Mouse (Mus musculus) layer of hippocampus, postnatal 25 days (tissue): ENCODE measurements around the gene Mphosph9. TPM values are rescaled to one million over a fixed set of nuclear protein-coding genes. Genes with fewer than 3 reads are reported as not detected.

Source experiments
- DNase-seq, 2 experiments: peaks; one replicate each; pipeline ENCODE4 v3.0.0; 2022; ENCODE audit warnings: mixed read lengths in 2 of 2, low spot score in 1 of 2; ENCODE audit errors: extremely low spot score in 1 of 2
- total RNA-seq, 2 experiments: library from RNA; stranded (reverse); gene quantifications; 2 replicates each; pipeline ENCODE4 v1.2.3; 2021

Gene Mphosph9
- total RNA-seq, 2 experiments from 2014 or later, result 13.7 to 22.4 TPM

- DNase-seq, result no peak
Measured at GRCm38 (mm10) chr5:124282854-124283253, 44.9 kb downstream of the Mphosph9 start.

DNA sequence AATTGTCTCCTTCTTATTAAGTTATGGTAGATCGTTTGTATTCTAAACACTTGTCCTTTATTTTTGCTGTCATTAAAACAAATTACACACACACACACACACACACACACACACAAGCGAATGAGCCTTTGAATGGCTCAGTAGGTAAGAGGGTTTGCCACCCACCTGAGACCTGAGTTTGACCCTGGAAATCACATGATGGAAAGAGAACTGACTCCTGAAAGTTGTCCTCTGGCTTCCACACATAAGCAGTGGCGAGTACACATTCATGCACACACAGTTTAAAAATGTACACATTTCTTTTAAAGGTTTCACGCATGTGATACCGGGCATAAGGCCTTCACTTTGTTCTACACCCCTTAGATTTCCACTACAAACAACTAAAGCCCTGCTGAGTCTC is 57.5 kb downstream of the Mphosph9 start:
- no peak for DNase-seq

- DNase-seq, result no peak
Measured at GRCm38 (mm10) chr5:124269661-124270060, 58.1 kb downstream of the Mphosph9 start.

DNA sequence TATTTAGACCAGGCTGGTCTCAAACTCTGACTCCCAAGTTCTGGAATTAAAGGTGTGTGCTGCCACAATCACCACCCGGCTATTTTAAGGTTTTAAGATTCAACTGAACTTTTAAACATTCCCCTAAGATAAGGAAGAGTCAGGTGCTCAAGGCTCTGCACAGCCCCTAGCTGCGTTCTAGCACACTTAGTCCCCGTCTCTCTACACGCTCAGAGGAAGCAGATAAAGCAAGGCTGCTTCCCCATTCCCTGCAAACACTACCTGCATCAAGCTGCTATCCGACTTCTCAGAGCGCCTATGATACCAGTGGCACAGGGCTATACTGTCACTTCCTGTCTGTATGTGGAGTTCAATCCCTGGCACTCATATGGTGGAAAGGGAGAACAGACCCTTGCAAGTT is 60.1 kb downstream of the Mphosph9 start:
- no peak for DNase-seq

DNA sequence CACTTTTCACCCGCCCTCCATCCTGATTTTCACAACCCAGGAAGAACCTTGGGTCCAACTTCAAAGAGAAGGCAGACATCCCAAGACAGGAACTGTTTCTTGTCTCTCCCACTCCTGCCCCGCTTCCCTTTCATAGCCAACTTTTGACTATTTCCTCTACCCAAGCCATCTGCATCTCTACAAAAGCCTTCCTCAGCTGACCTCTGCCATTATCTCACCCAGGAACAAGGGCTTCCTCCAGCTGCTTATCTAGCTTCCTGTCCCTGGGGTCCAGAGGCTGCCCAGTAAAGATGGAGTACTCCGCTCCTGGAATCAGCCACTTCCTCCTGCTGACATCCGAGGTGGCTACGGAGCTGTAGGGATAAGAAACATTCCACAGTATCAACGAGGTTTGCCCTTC is 61.0 kb downstream of the Mphosph9 start:
- DNase-seq, result no peak

DNA sequence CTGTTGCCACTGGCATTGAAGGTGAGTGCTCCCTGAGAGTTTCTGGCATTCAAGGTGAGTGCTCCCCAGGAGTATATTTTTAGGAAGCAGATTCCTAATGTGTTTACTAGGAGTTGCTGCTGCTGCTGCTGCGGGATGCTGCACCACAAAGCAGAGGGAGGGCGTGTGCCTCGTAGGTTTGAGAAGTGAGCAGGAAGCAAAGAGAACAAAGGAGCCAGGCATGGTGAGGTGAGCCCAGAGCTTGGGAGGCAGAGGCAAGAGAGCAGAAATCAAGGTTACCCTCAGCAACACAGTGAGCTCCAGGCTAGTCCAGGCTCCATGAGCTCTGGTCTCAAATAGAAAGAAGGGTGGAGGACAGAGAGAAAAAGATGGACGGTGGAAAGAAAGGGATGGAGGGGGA is 64.5 kb downstream of the Mphosph9 start:
- DNase-seq, result no peak

DNA sequence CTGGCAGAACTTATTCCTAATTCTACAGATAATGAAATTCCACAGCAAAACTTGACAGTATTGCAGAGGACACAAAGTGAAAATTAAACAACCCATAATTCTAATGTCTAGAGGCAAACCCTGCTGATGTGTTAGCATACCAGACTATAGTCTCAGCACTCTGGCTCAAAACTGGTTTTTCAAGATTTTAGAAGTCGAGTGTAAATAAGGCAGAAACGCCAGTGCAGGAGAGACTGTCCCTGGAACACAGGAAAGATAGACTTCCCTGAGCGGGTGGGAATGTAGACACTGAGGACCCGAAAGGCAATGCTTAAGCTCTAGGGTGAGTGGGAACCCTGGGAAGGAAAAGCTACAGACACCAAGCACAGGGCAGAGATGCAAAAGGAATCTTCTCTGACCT is 65.7 kb downstream of the Mphosph9 start:
- DNase-seq, result no peak

DNA sequence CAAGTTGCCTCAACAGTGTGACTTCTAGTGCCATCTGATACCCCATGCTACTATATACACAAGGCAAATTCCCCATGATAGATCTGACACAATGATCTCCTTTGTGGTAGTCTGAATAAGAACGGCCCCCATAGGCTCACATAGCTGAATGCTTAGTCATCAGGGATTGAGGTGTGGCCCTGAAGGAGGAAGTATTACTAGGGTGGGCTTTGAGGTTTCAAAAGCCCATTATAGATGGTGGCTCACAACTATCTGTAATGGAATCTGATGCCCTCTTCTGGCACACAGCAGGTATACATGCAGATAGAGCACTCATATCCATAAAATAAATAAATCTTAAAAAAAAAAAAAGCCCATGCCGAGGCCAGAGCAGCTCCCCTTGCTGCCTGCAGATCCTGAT is 68.6 kb downstream of the Mphosph9 start:
- no peak for DNase-seq

DNA sequence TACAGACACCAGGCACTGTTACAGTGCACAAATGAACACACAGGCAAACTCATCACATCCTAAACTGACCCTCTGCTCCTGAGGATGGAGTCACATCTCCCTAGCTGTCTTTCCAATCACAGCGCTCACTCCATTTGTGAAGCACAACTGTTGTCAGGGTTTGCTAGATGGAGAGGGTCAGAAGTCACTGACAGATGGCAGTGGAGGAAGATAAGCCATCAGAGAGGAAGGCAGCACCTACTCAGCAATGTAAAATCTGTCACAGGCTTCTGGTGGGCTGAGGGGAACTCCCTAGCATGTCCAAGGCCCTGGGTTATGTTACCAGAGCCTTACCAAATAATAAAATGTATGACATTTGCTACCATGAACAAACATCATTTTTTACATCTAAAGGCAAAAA is 69.7 kb downstream of the Mphosph9 start:
- DNase-seq, result no peak

DNA sequence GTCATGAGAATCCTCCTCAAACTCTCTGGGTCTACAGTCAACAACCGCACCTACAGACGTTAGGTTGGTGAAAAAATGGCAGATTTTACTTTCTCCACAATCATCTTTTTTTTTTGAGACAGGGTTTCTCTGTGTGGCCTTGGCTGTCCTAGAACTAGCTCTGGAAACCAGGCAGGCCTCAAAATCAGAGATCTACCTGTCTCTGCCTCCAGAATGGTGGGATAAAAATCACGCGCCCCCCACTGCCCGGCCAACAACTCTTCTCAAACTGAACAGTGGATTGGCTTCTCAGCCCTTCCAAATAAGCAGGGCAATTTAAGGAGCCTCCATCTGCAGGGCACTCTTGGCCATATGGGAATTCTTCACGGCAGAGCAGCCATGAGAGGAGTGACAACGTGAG is 72.6 kb downstream of the Mphosph9 start:
- no peak for DNase-seq

DNA sequence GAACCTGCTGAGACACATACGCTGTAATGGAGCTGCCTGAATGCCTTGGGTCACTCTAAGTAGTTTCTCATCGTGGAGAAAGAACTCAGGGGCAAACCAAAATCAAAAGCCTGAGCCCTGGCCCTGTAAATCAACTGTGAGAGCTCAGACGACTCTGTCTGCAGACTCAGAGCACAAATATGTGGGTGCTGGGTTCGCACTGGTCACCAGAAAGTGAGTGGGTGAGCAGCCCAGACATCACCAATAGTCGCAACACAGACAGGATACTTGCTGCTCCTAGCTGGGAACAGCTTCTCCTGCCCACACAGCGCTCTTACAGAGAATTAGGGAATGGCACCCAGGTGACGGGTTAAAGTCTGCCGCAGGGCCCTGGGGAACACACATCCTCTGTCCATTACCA is 74.2 kb downstream of the Mphosph9 start:
- no peak for DNase-seq

DNA sequence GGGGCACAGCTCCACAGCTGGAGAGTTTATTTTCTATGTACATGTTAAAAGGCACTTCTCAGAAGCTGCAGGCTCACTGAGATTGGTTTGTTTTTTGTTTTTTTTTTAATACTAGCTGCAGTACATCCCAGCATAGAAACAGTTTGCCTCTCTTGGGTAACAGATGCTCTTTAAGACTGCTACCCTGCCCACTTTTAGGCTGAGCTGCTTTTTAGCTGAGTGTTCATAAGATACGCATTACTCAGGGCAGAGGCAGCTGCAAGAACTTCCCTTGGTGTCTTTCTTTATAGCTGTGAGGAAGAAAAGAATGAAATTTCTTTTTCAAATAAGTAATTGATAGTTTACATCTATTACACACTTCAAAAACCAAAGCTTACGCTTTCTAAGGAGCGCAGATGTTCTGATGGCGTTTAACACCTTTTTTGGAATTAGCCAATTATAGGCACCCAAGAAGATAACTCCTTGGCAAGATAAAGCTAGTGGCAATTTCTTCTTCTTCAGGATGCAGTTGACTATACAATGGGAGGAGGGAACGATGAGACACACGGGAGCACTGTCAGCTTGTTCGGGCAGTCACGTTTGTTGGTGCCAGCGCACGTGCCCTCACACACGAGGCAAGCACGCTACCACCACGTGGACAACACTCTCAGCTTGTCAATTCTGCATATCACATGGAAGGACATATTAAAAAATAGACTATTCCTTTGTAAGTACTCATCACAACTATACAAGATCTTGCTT is 75.0 kb downstream of the Mphosph9 start:
- no peak for DNase-seq

- no peak for DNase-seq
Measured at GRCm38 (mm10) chr5:124251070-124251469, 76.7 kb downstream of the Mphosph9 start.

DNA sequence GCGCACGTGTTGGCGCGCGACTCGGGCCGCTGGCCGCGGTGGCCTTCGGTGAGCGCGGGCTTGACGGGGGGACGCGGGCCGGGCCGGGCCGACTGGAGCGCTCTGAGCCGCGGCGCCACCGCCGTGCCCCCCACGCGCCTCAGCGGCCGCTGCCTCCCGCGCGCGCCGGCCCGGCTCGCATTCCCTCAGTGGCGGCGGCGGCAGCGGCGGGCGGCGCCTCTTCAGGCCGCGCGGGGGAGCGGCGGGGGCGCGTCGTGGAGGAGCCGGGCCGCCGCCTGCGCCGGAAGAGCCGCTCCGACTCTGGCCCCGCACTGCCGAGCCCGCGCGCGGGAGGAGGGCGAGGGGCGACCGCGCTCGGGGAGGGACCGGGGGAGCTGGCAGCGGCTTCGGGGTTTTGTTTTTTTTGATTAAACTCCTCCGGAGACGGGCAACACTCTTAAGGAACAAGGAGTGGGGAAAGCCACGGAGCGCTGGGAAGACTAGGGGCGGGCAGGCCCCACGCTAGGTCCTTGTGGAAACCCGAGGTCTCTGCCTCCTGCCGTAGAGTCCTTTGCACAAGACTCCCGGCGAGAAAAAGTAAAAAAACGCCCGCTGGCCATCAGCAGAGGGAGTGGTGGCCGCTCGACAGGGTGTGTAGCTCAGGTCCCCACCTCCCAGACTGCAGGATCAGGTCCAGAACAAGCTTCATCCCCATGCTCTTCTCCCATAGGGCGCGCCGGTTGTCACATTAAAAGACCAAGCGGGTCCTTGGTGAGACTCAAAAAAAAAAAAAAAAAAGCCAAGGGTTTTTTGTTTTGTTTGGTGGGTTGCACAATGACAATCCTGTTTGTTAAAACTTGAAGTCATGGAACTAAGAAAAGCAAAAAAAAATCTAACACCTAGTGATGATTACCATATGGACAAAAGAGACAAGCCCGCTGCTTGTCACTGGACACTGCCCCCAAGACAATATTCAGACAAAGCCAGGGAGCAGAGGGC is 77.9 kb downstream of the Mphosph9 start, which contains the start of gene Pitpnm2:
Pitpnm2 (minus strand) TSS at position 147 of the 978 bp plus-strand sequence.
- no peak for DNase-seq

DNA sequence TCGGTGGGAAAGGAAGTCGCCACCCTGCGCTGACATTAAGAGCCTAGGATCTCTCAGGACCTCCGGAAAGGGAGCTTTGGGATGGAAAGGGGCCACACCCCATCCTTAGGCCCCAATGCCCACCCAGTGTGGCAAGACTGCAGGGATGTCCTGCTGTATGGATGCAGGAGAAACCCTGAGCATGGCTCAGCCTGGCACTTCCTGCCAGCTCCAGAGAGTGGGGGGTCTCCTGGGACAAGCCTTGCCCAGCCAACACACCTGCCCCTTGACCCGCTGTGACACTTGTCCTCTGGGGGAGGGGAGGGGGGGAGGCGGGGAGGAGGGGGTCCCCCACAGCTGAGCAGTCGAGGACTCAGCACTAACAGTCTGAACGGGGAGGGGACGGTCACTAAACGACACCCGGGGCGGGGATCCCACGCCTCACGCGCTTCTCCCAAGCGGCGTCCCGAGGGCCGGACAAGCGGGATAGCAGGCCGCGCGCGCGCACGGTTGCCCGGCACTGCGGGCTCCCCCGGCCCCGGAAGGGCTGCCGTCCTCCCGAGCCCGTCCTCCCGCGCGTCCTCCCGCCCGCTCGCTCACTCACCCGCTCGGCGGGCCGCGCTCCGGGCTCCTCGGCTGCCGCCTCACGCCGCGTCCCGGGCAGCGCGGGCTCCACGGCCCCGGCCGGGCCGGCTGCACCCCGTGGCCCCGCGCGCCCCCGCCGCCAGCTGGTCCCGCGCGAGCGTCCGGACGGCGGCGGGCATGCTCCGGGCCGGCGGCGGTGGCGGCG is 78.7 kb downstream of the Mphosph9 start:
- DNase-seq, result peak in 1 of 2 experiments; percentile 45

GRCm38 (mm10) chr5:124247986-124248626 is 79.7 kb downstream of the Mphosph9 start:
- DNase-seq, result no peak

DNA sequence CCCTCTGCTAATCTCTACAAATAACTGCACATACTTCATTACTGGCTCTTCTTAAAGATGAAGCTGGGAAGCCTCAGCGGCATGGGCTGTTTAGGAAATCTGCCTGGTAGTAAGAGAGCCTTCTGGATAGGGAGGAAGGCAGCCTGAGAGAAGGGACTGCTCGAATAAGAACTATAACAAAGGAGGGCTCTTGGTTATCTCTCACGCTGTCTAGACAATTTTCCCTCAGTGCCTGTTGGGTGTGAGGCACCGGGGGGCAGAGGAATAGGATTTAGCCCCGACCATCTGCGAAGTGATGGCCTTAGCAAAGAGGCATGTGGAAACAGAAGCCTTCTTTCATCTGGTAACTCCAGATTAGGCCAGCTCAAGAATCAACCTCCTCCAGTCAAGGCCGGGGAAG is 80.5 kb downstream of the Mphosph9 start:
- DNase-seq, result no peak

- DNase-seq, result no peak
Measured at GRCm38 (mm10) chr5:124244885-124245284, 82.9 kb downstream of the Mphosph9 start.

DNA sequence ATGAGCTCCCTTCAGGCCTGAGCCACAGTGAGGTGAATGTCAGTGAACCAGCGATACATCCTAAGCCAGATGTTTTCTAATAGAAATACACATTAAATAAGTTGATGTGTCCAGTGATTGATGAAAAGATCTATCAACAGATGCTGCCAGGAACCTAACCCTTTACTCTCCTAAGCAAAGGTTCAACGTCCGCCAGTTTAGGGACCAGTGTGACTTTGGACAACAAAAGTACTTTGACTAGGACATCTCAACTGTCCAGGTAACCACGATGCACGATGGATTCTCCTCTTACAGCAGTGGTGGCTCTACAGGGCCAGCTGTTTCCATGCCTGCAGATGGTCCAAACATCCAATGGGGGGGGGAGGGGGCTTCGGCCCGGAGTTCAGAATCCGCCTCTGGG is 83.3 kb downstream of the Mphosph9 start:
- DNase-seq, result no peak

DNA sequence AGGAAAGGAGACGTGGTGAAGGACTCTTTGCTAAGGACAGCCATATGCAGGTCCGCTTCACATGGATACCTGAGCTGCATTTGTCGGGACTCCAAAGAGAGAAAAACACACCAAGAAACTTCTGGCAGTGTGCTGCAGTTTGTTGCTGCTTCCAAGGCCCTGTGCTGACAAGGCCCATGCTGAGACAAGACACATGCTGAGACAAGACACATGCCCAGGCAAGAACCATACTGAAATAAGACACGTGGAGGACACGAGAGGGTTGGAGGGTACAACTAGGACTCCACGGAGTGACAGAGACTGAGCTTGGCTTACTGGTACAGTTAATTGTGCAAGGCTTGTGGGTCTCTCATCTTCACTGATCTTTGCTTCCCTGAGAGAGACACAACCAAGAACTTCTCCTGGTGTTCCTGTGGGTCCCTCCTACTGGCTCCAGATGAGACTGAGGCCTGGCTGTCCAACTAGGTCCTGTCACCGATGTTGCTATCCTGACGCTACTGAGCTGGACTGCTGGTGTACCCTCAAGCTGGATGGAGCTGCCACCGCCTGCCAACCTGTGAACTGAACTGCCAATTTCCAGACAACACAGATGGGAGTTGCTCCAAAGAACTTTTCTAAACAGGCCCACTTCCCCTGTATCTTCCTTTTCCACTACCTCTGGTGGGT is 84.4 kb downstream of the Mphosph9 start:
- no peak for DNase-seq
